Mouse (Mus musculus): ENCODE results near the gene Dntt.

The Dntt gene

GRCm38 (mm10) chr19:41054702-41055101 is 25.6 kb downstream of the Dntt start:
- no peak for DNase-seq (ENCODE audit: low read depth)

GRCm38 (mm10) chr19:41071500-41071899 is 42.4 kb downstream of the Dntt start:
- DNase-seq (ENCODE audit: low read depth) = peak; percentile 95

GRCm38 (mm10) chr19:41073746-41074455 is 44.8 kb downstream of the Dntt start:
- no peak for DNase-seq (ENCODE audit: low read depth)

- no peak for DNase-seq (ENCODE audit: low read depth)
Observed at GRCm38 (mm10) chr19:41076906-41077305, 47.8 kb downstream of the Dntt start, which contains the start of gene Opalin. Gene Opalin (minus strand): TSS chr19:41077113.

- no peak for DNase-seq (ENCODE audit: low read depth)
Observed at GRCm38 (mm10) chr19:41081589-41081988, 52.5 kb downstream of the Dntt start.

- no peak for DNase-seq (ENCODE audit: low read depth)
Observed at GRCm38 (mm10) chr19:41083646-41084045, 54.6 kb downstream of the Dntt start.

- DNase-seq (ENCODE audit: low read depth) = no peak
Observed at GRCm38 (mm10) chr19:41086289-41086688, 57.2 kb downstream of the Dntt start.

GRCm38 (mm10) chr19:41086700-41087099 is 57.6 kb downstream of the Dntt start:
- peak; percentile 89 for DNase-seq (ENCODE audit: low read depth)

GRCm38 (mm10) chr19:41087901-41088300 is 58.8 kb downstream of the Dntt start:
- no peak for DNase-seq (ENCODE audit: low read depth)

- DNase-seq (ENCODE audit: low read depth) = no peak
Observed at GRCm38 (mm10) chr19:41088491-41088890, 59.4 kb downstream of the Dntt start.

- peak; percentile 86 for DNase-seq (ENCODE audit: low read depth)
Observed at GRCm38 (mm10) chr19:41089833-41090232, 60.8 kb downstream of the Dntt start.

- no peak for DNase-seq (ENCODE audit: low read depth)
Observed at GRCm38 (mm10) chr19:41091901-41092300, 62.8 kb downstream of the Dntt start.

- DNase-seq (ENCODE audit: low read depth) = no peak
Observed at GRCm38 (mm10) chr19:41097038-41097437, 68.0 kb downstream of the Dntt start.

GRCm38 (mm10) chr19:41100863-41101262 is 71.8 kb downstream of the Dntt start:
- DNase-seq (ENCODE audit: low read depth) = no peak

GRCm38 (mm10) chr19:41101390-41101789 is 72.3 kb downstream of the Dntt start:
- peak; percentile 42 for DNase-seq (ENCODE audit: low read depth)

GRCm38 (mm10) chr19:41104922-41105321 is 75.8 kb downstream of the Dntt start:
- peak; percentile 81 for DNase-seq (ENCODE audit: low read depth)

GRCm38 (mm10) chr19:41107530-41107929 is 78.5 kb downstream of the Dntt start:
- no peak for DNase-seq (ENCODE audit: low read depth)

- DNase-seq (ENCODE audit: low read depth) = no peak
Observed at GRCm38 (mm10) chr19:41108666-41109065, 79.6 kb downstream of the Dntt start.
